Mouse (Mus musculus) spleen, adult 2 months (tissue): ENCODE data around the gene Ep300.

Source experiments
- CTCF ChIP-seq: fragments of 200-500 bp; IDR thresholded peaks from 2 replicates; pipeline ENCODE4 v1.5.1; 2011; ENCODE audit warnings: mild to moderate bottlenecking, inconsistent platforms; ENCODE audit not compliant: insufficient read depth, insufficient read length, insufficient replicate concordance; ENCODE audit errors: extremely low read depth
- POLR2A ChIP-seq: fragments of 200-500 bp; IDR thresholded peaks from 2 replicates; pipeline ENCODE4 v1.6.1; 2011; ENCODE audit warnings: low read depth, low read length, inconsistent platforms

GRCm38 (mm10) chr15:81661701-81662100, 76.5 kb downstream of the Ep300 start:
- TF ChIP-seq POLR2A: no peak
- no peak for TF ChIP-seq CTCF
